Mouse (Mus musculus): Measurements from ENCODE around the gene Zbtb2.

Gene Zbtb2

DNA sequence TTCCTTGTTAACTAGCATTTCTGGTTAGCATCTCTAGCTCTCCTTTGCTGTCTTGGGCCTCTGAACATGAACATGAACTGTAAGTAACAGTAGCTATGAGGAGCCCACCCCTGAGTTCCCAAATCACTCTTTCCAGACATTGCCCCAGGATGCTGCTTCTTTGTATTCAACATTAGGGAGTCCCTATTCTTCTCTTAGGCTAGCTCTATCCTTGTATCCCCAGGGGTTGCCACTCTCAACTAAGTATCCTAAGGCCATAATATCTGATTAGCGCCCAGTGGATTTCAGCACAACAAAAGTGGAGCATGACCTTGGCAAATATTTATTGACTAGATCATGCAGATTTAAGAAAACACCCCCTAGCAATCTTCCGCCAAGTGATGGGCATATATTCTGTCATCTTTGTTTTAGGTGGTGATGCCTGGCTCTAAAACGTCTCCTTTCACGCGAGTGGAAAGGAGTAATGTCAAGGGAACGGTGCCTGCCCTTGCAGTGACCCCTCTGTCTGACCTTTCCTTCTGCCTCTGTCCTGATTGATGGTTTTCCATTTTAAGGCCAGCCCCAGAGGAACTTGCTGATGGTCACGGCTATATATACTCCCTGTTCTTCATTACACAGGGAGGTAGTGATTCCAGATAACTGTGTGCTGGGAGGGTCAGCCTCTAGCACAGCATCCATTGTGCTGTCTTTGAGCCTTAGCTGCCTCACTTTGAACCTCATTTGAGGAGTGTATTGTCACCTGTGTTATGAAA lies 55.5 kb downstream of the Zbtb2 start:
- no peak for DNase-seq

DNA sequence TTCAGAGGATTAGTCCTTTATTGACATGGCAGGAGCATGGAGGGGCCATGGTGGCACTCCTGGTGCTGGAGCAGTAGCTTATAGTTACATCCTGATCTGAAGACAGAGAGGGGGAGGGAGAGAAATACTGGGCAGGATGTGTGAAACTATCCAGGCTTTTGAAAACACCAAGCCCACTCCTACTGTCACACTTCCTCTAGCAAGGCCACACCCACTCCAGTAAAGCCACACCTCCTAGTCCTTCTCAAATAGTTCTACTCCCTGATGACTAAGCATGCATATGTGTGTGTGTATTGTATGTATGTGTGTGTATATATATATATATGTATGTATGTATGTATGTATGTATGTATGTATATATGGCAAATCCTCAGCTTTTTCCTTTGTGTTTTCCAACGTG lies 60.2 kb downstream of the Zbtb2 start:
- no peak for DNase-seq

DNA sequence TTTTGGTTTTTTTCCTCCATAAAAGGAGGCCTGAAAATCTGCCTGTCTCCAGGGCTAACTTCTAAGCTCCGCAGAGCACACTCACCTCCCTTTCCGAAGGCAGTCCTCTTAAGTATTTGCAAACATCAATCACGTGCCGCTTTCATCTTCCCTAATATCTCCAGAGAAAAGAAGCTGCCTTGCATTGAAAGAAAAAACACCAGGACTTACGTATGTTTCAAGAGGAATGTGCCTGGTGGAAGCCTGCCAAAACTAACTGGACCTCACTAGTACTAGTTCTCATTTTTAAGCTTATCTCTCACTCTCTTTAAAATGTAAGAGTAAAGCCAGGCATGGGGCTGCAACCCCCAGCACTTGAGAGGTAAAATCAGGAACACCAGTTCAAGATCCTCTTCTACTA lies 62.3 kb downstream of the Zbtb2 start:
- DNase-seq = no peak

DNA sequence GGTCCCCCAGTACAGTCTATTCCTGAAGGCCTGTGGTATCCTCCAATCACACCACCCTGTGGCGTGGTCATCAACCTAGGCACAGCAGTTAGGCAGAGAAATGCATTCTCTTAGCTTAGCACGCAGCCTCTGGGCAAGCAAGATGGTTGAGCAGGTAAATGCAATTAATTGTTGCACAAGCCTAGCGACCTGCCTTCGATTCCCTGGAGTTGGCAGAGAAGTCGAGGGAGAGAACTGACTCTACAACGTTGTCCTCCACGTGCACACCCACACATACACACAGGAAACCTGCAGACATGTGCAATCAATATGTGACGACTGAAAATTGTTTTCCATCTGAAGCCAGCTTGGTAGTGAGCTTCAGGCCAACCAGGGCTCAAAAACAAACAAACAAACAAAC lies 64.0 kb downstream of the Zbtb2 start:
- peak in 1 of 2 experiments; percentile 22 for DNase-seq
